24 mouse cellular contexts compared by ENCODE assay signal in genomic region chr8:121680896-121681295, GRCm38 (mm10). TPM values are rescaled to one million over a fixed set of nuclear protein-coding genes. Genes with fewer than 3 reads are reported as not detected.
A peak's percentile ranks its signal among the peaks of the same experiment; 100 is the strongest.
DNase-seq lines count a peak whose midpoint lies in the region; ATAC-seq lines count a peak whose summit lies in the region.
"Had no signal": no experiment of that assay in that cellular context is flagged by ENCODE, and none has a peak within 500 bp of the region (broad histone marks: within the 10 kb centered on the region; RNA-seq: fewer than 3 reads in every experiment).

No protein-coding gene starts in this region.

- 77% methylated on average over 4 of the region's 4 CpGs for WGBS in heart, embryonic 11.5 days (ENCODE audit: insufficient replicate concordance)
- 94% methylated on average over 4 of the region's 4 CpGs for WGBS in hindbrain, embryonic 11.5 days

- no peak overlapping the region for H3K4me2 ChIP-seq in heart, embryonic 11.5 days
- no peak overlapping the region for H3K4me2 ChIP-seq in hindbrain, embryonic 11.5 days (replicated peaks; ENCODE audit: low read depth, low read length)
- H3K4me2 ChIP-seq: embryonic facial prominence, embryonic 13.5 days; forebrain, embryonic 13.5 days; heart, embryonic 15.5 days; hindbrain, embryonic 15.5 days had no signal

- peak; percentile 40 for DNase-seq in adrenal gland, postnatal 14 days
- no peak for DNase-seq in adrenal gland, adult 18-20 months (ENCODE audit: low spot score in 2 of 2)
- peak; percentile 57 for DNase-seq in cerebellum, adult 11 months
- peak; percentile 56 for DNase-seq in cerebellum, adult 8-10 months
- DNase-seq in cerebellum, postnatal 14 days: peak; percentile 68 to 82
- DNase-seq in spleen, postnatal 14 days (ENCODE audit: low spot score in 2 of 2): no peak
- DNase-seq in hindbrain, embryonic 11.5 days (ENCODE audit: low spot score): no peak
- DNase-seq: forebrain, postnatal 0 days; gastrocnemius, postnatal 36 days; heart, adult 11 months; kidney, adult 8-10 months had no signal

- ATAC-seq in heart, embryonic 11.5 days (replicated peaks; ENCODE audit: insufficient number of reproducible peaks, low FRiP score, low TSS enrichment): no peak
- no peak for ATAC-seq in hindbrain, embryonic 11.5 days (ENCODE audit: low FRiP score)
- ATAC-seq: forebrain, embryonic 13.5 days; forebrain, postnatal 0 days; inflammation-experienced regulatory T-cells, adult 6 months; intestine, postnatal 0 days had no signal

- no peak overlapping the region for H3K4me3 ChIP-seq in heart, embryonic 11.5 days (ENCODE audit: low read depth, low read length)
- H3K4me3 ChIP-seq in hindbrain, embryonic 11.5 days (ENCODE audit: low read depth, low read length): no peak overlapping the region
- H3K4me3 ChIP-seq: embryonic facial prominence, embryonic 13.5 days; forebrain, embryonic 13.5 days; heart, embryonic 10.5 days; heart, embryonic 15.5 days; hindbrain, embryonic 10.5 days; hindbrain, embryonic 15.5 days had no signal

- no peaks in the 10 kb centered on the region for H3K36me3 ChIP-seq in heart, embryonic 11.5 days (ENCODE audit: control insufficient read depth, insufficient read depth, low read length)
- no peaks in the 10 kb centered on the region for H3K36me3 ChIP-seq in hindbrain, embryonic 11.5 days (ENCODE audit: control insufficient read depth, insufficient read depth, low read length)
- H3K36me3 ChIP-seq: embryonic facial prominence, embryonic 13.5 days; heart, embryonic 10.5 days; heart, embryonic 15.5 days; hindbrain, embryonic 10.5 days; hindbrain, embryonic 15.5 days had no signal

- no peaks in the 10 kb centered on the region for H3K9me3 ChIP-seq in heart, embryonic 11.5 days (replicated peaks; ENCODE audit: control insufficient read depth, low read length)
- no peaks in the 10 kb centered on the region for H3K9me3 ChIP-seq in hindbrain, embryonic 11.5 days (ENCODE audit: control insufficient read depth, low read length)
- H3K9me3 ChIP-seq: embryonic facial prominence, embryonic 13.5 days; forebrain, embryonic 13.5 days; heart, embryonic 10.5 days; heart, embryonic 15.5 days; hindbrain, embryonic 10.5 days; hindbrain, embryonic 15.5 days had no signal

- H3K27me3 ChIP-seq in heart, embryonic 11.5 days (ENCODE audit: control insufficient read depth, insufficient read depth, low read length): no peaks in the 10 kb centered on the region; the same call in 1 of the 2 replicates
- H3K27me3 ChIP-seq in hindbrain, embryonic 11.5 days (ENCODE audit: control insufficient read depth, insufficient read depth, low read length): no peaks in the 10 kb centered on the region
- H3K27me3 ChIP-seq: embryonic facial prominence, embryonic 13.5 days; heart, embryonic 15.5 days; hindbrain, embryonic 15.5 days had no signal

- H3K9ac ChIP-seq in heart, embryonic 11.5 days (ENCODE audit: low read depth, low read length): no peak overlapping the region
- no peak overlapping the region for H3K9ac ChIP-seq in hindbrain, embryonic 11.5 days (ENCODE audit: low read depth, low read length)
- H3K9ac ChIP-seq: embryonic facial prominence, embryonic 13.5 days; forebrain, embryonic 13.5 days; forebrain, postnatal 0 days; heart, embryonic 15.5 days; hindbrain, embryonic 15.5 days had no signal

- no peak overlapping the region for H3K27ac ChIP-seq in heart, embryonic 11.5 days (ENCODE audit: low read depth, low read length)
- no peak overlapping the region for H3K27ac ChIP-seq in hindbrain, embryonic 11.5 days (ENCODE audit: low read depth, low read length)
- H3K27ac ChIP-seq: embryonic facial prominence, embryonic 13.5 days; forebrain, embryonic 13.5 days; heart, embryonic 10.5 days; heart, embryonic 15.5 days; hindbrain, embryonic 10.5 days; hindbrain, embryonic 15.5 days; kidney, postnatal 0 days had no signal

- no peaks in the 10 kb centered on the region for H3K4me1 ChIP-seq in heart, embryonic 11.5 days (ENCODE audit: control insufficient read depth, insufficient read depth, low read length)
- H3K4me1 ChIP-seq in hindbrain, embryonic 11.5 days (replicated peaks; ENCODE audit: control insufficient read depth, insufficient read depth, low read length): no peaks in the 10 kb centered on the region
- H3K4me1 ChIP-seq: forebrain, embryonic 13.5 days; heart, embryonic 10.5 days; heart, embryonic 15.5 days; hindbrain, embryonic 10.5 days; hindbrain, embryonic 15.5 days had no signal

RNA-seq across cellular contexts. Expression of gene Zcchc14, which starts 28.2 kb away (rescaled TPM):
- 41.0 and 46.2 TPM in 2 replicates for total RNA-seq in adrenal gland, postnatal 14 days (2021)
- total RNA-seq in adrenal gland, adult 18-20 months (2021): 10 to 100 TPM; 31.8 to 34.6 TPM
- polyA plus RNA-seq in heart, embryonic 11.5 days (2014; fragmentation: Nextera tagmentation; extraction: Ambion mirVana): 11.4 and 14.2 TPM in 2 replicates
- polyA plus RNA-seq in hindbrain, embryonic 11.5 days (2014; fragmentation: Nextera tagmentation; extraction: Ambion mirVana): 25.8 and 30.4 TPM in 2 replicates

RNA-seq across cellular contexts. Expression of gene Jph3, which starts 48.5 kb away (rescaled TPM):
- 2.1 and 2.7 TPM in 2 replicates for total RNA-seq in adrenal gland, postnatal 14 days (2021)
- 1 to 10 TPM; 2.3 to 3.3 TPM for total RNA-seq in adrenal gland, adult 18-20 months (2021)
- 0.46 and 0.66 TPM in 2 replicates for polyA plus RNA-seq in heart, embryonic 11.5 days (2014; fragmentation: Nextera tagmentation; extraction: Ambion mirVana)
- polyA plus RNA-seq in hindbrain, embryonic 11.5 days (2014; fragmentation: Nextera tagmentation; extraction: Ambion mirVana): 11.1 and 11.2 TPM in 2 replicates
- total RNA-seq: gastrocnemius, adult 8-10 months; gastrocnemius, postnatal 36 days; heart, postnatal 14 days; MEL had no signal
- polyA plus RNA-seq: inflammation-experienced regulatory T-cells, adult 6 months had no signal

Comparison
In these comparisons a context has a peak if more than half of its experiments do, and no peak if none do; other contexts are left out.
1. DNase-seq: peak in adrenal gland, postnatal 14 days (single experiment), cerebellum, adult 11 months (single experiment), cerebellum, adult 8-10 months (single experiment) and cerebellum, postnatal 14 days (2 of 2); none in adrenal gland, adult 18-20 months (0 of 2), spleen, postnatal 14 days (0 of 2) and hindbrain, embryonic 11.5 days (single experiment).